Mouse (Mus musculus) urinary bladder, postnatal 25 days (tissue): Measurements from ENCODE around the gene Gas6.

ENCODE experiments used
- DNase-seq: peaks from one replicate; pipeline ENCODE4 v3.0.0; 2022; ENCODE audit warnings: low spot score

The Gas6 gene

GRCm38 (mm10) chr8:13461085-13461765, 33.1 kb downstream of the Gas6 start:
- no peak for DNase-seq

- no peak for DNase-seq
Observed at GRCm38 (mm10) chr8:13459431-13459830, 34.9 kb downstream of the Gas6 start.

- DNase-seq = peak; percentile 58
Observed at GRCm38 (mm10) chr8:13455295-13455694, 39.0 kb downstream of the Gas6 start.

DNA sequence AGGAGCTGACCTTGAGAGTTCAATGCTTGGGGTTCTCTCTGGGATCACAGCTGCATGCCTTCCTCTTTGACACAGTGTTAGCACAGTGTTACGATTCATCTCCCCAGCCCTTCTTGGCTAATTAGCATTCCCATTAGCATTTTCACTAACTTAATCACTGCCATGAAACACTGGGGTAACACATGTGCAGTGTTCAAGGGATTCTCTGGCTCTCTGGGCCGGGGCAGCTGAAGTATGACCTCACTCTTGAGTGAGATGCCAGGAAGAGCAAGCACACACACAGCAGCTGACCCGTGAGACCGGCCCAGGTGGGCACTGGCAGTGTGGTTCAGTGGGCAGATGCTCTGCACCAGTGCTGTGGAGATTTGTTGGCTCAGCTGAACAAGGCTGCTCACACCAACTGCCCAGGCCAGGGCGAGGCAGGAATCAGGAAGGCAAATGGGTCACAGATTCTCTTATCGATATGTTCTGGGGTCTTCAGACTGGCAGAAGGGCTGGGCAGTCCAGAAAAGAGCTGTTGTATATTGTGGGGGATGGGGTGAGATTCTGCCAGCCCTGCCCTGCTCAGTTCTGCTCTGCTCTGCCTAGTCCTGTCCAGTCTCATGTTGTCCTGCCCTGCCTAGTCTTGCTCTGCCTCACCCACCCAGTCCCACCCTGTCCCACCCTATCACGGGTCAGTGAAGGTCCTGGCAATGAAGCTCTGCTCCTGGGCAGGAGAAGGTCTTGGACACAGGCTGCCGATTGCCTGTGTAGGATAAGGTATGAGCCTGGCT, 39.8 kb downstream of the Gas6 start:
- no peak for DNase-seq

GRCm38 (mm10) chr8:13451747-13452277, 42.5 kb downstream of the Gas6 start:
- DNase-seq = no peak

GRCm38 (mm10) chr8:13448145-13448544, 46.1 kb downstream of the Gas6 start:
- peak; percentile 15 for DNase-seq

GRCm38 (mm10) chr8:13446456-13446855, 47.8 kb downstream of the Gas6 start:
- no peak for DNase-seq

- DNase-seq = no peak
Observed at GRCm38 (mm10) chr8:13442152-13442551, 52.1 kb downstream of the Gas6 start.

DNA sequence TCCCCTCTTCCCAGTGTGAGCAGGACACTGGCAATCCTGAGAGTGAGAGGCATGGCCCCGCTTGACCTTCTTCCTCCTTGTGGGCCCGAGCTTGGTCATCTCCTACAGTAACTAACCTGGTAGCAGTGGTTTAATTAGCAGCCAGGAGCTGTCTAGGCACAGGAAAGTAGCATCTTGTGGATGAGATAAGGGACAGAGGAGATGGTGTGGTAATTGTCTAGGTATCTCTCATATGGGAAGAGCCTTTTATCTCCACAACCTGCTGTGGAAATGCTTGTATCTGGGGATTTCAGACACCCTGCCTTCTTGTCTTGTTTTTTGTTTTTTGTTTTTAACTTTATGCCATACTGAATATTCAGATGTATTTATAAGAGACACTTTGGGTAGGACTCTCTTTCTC, 56.8 kb downstream of the Gas6 start:
- no peak for DNase-seq

DNA sequence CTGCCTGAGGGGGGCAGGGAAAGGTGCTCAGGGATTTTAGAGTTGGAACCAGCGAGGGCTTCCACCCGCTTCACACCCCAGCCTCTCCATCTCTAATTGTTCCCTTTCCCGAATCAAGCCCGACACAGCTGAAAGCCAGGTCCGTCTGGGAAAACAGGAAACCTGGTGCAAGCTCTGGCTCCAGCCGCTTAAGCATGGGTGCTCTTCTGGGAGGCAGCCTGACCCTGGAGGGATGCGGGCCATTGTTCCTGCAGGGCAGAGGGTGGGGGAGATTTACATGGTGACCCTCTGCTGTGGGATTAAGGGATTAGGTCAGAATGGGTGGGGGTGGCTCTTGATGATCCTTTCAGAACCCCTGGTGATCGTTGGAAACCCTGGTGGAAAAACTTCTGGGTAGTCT, 58.2 kb downstream of the Gas6 start:
- no peak for DNase-seq

GRCm38 (mm10) chr8:13434889-13435288, 59.4 kb downstream of the Gas6 start, which contains the start of gene Tmem255b:
TSS of gene Tmem255b (plus strand) at chr8:13435189.
- DNase-seq = no peak

GRCm38 (mm10) chr8:13433130-13433529, 61.2 kb downstream of the Gas6 start:
- no peak for DNase-seq

DNA sequence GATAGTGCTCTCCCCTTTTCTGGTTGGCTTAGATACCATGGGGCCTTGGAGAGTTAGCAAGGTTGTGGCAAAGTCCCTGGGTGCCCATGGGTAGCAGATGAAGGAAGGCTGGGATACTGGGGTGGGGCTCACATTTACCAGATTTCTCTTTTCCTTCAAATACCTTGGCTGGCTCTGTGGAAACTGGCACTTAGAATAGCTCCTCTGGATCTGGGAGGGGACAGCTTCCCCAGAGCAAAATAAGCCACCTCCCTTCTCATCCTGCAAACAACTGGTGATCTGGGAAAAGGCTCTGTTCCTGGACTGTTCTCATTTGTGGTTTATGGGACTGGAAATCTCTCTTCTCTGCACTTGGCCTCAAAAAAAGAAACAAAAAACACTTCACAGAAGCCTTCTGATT, 63.4 kb downstream of the Gas6 start:
- no peak for DNase-seq

DNA sequence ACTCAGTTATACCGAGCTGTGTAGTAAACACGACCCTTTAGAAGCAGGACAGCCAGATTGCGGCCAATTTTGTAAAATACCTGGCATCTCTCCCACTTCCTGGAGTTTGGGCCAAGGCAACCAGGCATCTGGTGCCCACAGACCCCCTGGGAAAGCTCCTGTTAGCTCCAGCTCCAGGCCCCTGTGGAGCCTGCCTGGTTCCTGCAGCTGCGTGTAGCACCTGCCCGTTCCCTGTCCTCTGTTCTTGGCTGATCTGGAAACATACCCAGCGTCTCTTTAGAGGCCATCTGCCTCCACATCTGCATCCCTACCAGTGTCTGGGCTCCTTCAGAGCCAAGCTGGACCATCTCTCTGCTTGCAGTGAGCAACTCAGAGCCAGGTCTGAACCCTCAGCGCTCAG, 63.9 kb downstream of the Gas6 start:
- no peak for DNase-seq

- DNase-seq = no peak
Observed at GRCm38 (mm10) chr8:13428156-13428555, 66.1 kb downstream of the Gas6 start.

DNA sequence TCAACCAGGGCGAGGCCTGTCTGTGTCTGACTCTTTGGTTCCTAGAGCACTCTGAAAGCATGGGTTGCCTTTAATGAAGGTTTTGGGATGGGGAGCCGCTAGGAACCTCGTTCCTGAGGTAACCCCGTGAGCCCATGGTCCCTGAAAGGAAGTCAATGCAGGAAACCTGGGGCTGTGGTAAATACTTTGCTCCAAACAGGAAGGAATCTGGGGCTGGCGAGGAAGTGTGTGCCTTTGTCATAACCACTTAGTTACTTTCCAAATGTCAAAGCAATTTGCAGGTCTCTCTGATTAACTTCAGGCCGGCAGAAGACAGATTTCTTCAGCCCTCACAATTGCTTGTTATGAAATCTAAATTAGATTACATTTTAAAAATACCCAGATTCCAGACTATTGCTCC, 66.9 kb downstream of the Gas6 start:
- DNase-seq = no peak

DNA sequence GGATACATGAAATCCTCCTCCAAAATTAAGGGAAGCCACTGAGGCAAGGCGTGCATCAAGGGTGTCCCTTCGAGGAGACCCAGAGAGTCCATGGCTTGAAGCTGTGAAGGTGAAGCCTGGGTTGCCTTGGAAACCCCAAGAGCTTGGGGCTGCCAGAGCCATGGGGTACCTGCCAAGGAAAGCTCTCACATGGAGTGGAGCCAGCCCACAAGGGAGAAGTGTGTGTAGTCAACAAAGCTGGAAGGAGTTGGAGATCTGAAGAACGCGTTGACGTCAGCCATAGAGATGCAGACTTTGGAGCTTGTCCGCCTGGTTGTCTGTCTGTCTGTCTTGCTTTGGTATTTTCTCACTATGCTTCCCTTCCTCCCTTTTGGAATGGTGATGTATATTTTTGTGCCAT, 73.3 kb downstream of the Gas6 start:
- DNase-seq = no peak

- no peak for DNase-seq
Observed at GRCm38 (mm10) chr8:13419111-13419639, 75.1 kb downstream of the Gas6 start.

DNA sequence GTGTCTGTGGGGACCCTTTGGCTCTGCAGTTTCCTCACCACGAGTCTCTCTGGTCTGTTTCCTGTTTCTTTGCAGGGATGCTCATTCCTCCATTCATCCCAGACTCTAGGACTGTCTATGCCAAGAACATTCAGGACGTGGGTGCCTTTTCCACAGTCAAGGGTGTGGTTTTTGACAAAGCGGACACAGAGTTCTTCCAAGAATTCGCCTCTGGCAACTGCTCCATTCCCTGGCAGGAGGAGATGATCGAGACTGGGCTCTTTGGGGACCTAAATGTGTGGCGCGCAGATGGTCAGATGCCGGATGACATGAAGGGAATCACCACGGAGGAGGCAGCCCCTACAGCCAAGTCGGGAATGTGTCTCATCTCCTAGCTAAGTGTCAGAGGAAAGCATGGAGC, 78.4 kb downstream of the Gas6 start:
- no peak for DNase-seq
